Mouse (Mus musculus) midbrain, embryonic 13.5 days (tissue): ENCODE data around the gene Lingo2. TPM values are rescaled to one million over a fixed set of nuclear protein-coding genes. Genes with fewer than 3 reads are reported as not detected.

Source experiments
- ATAC-seq: fragments of 200-750 bp; cut with Nextera tagmentation; 2 replicates; pipeline ENCODE4 v1.8.0; 2017; ENCODE audit warnings: mild to moderate bottlenecking, moderate TSS enrichment, moderate library complexity
- H3K27ac ChIP-seq: fragments of 300-500 bp; sonication (generic); 2 replicates; pipeline ENCODE4 v1.5.1; 2015; ENCODE audit warnings: inconsistent platforms, mild to moderate bottlenecking, moderate library complexity
- H3K27me3 ChIP-seq: fragments of 300-500 bp; sonication (generic); 2 replicates; pipeline ENCODE4 v1.6.1; 2015; ENCODE audit warnings: mild to moderate bottlenecking, inconsistent platforms
- H3K36me3 ChIP-seq: fragments of 300-500 bp; sonication (generic); 2 replicates; pipeline ENCODE4 v1.6.1; 2015; ENCODE audit warnings: mild to moderate bottlenecking, inconsistent platforms
- H3K4me1 ChIP-seq: fragments of 300-500 bp; sonication (generic); replicated peaks from 2 replicates; pipeline ENCODE4 v1.6.1; 2015; ENCODE audit warnings: inconsistent platforms
- H3K4me2 ChIP-seq: fragments of 300-500 bp; sonication (generic); replicated peaks from 2 replicates; pipeline ENCODE4 v1.6.1; 2015; ENCODE audit warnings: moderate library complexity, mild to moderate bottlenecking, inconsistent platforms
- H3K4me3 ChIP-seq: fragments of 300-500 bp; sonication (generic); replicated peaks from 2 replicates; pipeline ENCODE4 v1.5.1; 2015; ENCODE audit warnings: mild to moderate bottlenecking, inconsistent platforms
- H3K9ac ChIP-seq: fragments of 300-500 bp; sonication (generic); replicated peaks from 2 replicates; pipeline ENCODE4 v1.6.1; 2015; ENCODE audit warnings: mild to moderate bottlenecking, inconsistent platforms
- H3K9me3 ChIP-seq: fragments of 300-500 bp; sonication (generic); 2 replicates; pipeline ENCODE4 v1.6.1; 2016; ENCODE audit warnings: mild to moderate bottlenecking, inconsistent platforms
- WGBS: fragments of 180-500 bp; shearing (Covaris S2); methylation state at CpG from one replicate; pipeline ENCODE4 v1.1.7; 2015; 5-methylcytosine and 5-hydroxymethylcytosine counted together
- polyA plus RNA-seq: library from polyadenylated mRNA; unstranded; fragments of >200 nt; fragmentation: Nextera tagmentation; extraction: Ambion mirVana; gene quantifications from 2 replicates; pipeline ENCODE4 v1.2.1, GENCODE M21; 2015

Lingo2 gene
- polyA plus RNA-seq, 1 experiment from 2014 or later, result 22.5 TPM

DNA sequence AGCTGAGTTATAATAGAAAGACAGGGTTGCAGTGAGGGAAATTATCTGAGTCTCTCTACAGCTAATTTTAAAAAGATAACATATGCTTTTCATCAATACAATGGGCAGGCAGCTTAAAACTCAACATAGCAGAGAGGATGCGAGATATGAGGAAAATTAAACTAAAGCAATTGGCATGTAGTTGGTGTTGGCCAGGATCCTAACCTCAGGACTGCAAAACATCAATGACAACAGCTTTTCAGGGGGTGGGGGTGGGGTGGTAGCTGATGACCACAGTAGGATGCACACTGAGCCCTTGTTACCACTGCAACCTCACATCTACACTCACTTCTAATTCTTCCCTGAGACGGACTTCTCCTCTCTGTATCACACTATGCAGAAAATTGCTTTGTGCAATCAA, 417.7 kb downstream of the Lingo2 start:
- Histone ChIP-seq H3K4me3 (no peak overlapping the region), H3K36me3 (no peaks in the 10 kb centered on the region), H3K9me3 (no peaks in the 10 kb centered on the region), H3K27me3 (no peaks in the 10 kb centered on the region), H3K27ac (no peak overlapping the region), H3K4me2 (no peak overlapping the region), H3K4me1 (no peaks in the 10 kb centered on the region), H3K9ac (no peak overlapping the region)
- no peak for ATAC-seq
- 85% methylated on average over 2 of the region's 2 CpGs for WGBS

DNA sequence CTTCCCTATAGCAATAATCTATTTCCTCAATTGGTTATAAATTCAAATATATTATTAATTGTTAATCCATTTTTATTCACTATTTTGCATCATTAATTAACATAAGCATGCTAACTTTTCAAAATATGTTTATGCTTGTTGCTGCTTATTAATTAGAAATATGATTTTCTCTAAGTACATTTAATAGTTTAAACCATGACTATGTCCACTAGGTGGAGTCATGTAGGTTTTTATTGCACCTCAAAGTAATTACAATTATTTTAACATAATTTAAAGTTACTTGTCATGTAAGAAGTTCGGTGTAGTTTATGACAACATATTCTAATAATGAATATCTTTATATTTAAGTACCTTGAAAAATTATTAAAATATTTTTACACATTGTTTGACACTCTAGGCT, 461.3 kb downstream of the Lingo2 start:
- Histone ChIP-seq H3K4me2 (no peak overlapping the region), H3K36me3 (no peaks in the 10 kb centered on the region), H3K9ac (no peak overlapping the region), H3K27ac (no peak overlapping the region), H3K4me1 (no peaks in the 10 kb centered on the region), H3K4me3 (no peak overlapping the region), H3K27me3 (no peaks in the 10 kb centered on the region), H3K9me3 (no peaks in the 10 kb centered on the region)
- no peak for ATAC-seq
- 78% methylated on average over 1 of the region's 1 CpGs for WGBS

DNA sequence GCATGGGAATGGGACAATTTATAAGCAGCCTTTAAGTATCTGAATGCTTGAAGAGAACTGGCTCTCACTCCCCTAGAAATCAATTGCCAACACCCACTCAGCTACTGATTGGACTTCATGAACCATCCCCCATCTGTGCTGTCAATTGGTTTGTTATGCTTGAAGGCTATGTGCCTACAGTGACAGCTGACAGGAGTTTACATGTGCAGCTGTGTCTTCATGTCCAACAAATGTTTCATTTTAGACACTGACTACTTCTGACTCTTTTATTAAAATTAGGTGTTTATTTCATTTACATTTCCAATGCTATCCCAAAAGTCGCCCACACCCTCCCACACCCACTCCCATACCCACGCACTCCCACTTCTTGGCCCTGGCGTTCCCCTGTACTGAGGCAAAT, 516.3 kb downstream of the Lingo2 start:
- ATAC-seq, result no peak
- H3K9ac ChIP-seq, result no peak overlapping the region
- no peaks in the 10 kb centered on the region for H3K4me1 ChIP-seq
- H3K9me3 ChIP-seq, result no peaks in the 10 kb centered on the region
- H3K27ac ChIP-seq, result no peak overlapping the region
- no peak overlapping the region for H3K4me3 ChIP-seq
- no peaks in the 10 kb centered on the region for H3K36me3 ChIP-seq
- H3K27me3 ChIP-seq, result no peaks in the 10 kb centered on the region
- no peak overlapping the region for H3K4me2 ChIP-seq
- WGBS, result 96% methylated on average over 3 of the region's 3 CpGs

DNA sequence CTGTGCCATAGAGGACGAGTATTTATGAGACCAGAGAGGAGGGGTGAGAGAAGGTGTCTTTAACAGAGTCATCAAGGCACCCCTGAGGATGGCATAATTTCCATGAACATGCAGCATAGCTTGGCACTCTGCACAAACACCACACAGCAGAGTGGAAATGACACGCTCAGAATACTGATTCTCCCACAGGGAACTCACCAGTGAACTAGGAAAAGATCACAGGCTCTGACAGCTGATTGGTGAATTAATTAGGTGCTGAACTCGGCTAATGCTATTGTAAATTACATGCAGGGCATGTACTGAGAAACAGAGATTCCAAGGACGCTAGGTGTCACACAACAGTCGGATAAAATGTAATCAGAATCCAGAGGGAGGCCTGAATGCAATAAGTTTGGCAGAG, 525.4 kb downstream of the Lingo2 start:
- no peak overlapping the region for H3K9ac ChIP-seq
- peaks cover 5% of the 10 kb centered on the region; the same call in 1 of the 2 replicates for H3K4me1 ChIP-seq
- H3K27ac ChIP-seq, result no peak overlapping the region
- H3K9me3 ChIP-seq, result no peaks in the 10 kb centered on the region
- H3K27me3 ChIP-seq, result no peaks in the 10 kb centered on the region
- ATAC-seq, result peak; percentile 97
- no peak overlapping the region for H3K4me3 ChIP-seq
- no peaks in the 10 kb centered on the region for H3K36me3 ChIP-seq
- no peak overlapping the region for H3K4me2 ChIP-seq
- WGBS, result 17% methylated on average over 5 of the region's 5 CpGs

DNA sequence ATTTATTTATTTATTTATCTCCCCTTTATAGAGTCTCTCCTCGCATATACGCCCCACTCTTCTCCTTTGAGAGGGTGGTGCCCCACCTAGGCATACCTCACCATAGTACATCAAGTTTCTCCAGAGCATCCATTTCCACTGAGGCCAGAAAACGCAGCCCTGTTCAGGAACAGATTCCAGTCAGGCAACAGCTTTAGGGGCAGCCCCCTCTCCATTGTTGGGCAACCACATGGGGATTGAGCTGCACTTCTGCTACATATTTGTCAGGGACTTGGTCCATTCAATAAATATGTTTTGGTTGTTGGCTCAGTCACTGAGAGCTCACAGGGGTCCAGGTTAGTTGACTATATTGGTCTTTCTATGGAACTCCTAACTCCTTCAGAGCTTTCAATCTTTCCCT, 544.2 kb downstream of the Lingo2 start:
- no peaks in the 10 kb centered on the region for H3K4me1 ChIP-seq
- no peak overlapping the region for H3K4me3 ChIP-seq
- no peaks in the 10 kb centered on the region for H3K9me3 ChIP-seq
- H3K27me3 ChIP-seq, result no peaks in the 10 kb centered on the region
- no peaks in the 10 kb centered on the region for H3K36me3 ChIP-seq
- ATAC-seq, result no peak
- H3K4me2 ChIP-seq, result no peak overlapping the region
- H3K9ac ChIP-seq, result no peak overlapping the region
- whole genome bisulfite sequencing, result 97% methylated on average over 3 of the region's 3 CpGs
- no peak overlapping the region for H3K27ac ChIP-seq

DNA sequence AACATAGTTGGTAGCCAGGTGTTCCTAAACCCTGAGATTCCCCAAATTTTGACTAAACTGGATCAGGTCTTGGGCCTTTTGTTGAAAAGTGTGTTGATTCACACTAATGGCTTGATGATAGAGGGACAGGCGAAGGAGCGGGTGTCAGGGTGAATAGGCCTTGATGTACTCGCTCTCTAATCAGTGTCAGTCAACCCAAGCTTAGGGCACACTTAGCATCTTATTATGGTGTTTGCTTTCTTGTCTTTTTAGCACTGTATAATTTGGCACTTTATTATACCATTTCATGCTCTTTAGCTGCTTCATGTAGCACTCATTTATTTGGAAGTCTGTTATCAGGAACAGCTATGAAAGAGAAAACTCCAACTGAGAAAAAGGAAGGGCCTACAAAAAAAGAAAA, 582.6 kb downstream of the Lingo2 start:
- no peaks in the 10 kb centered on the region for H3K9me3 ChIP-seq
- no peak overlapping the region for H3K27ac ChIP-seq
- ATAC-seq, result no peak
- no peak overlapping the region for H3K9ac ChIP-seq
- H3K4me1 ChIP-seq, result no peaks in the 10 kb centered on the region
- H3K27me3 ChIP-seq, result no peaks in the 10 kb centered on the region
- no peak overlapping the region for H3K4me3 ChIP-seq
- no peaks in the 10 kb centered on the region for H3K36me3 ChIP-seq
- no peak overlapping the region for H3K4me2 ChIP-seq
- 78% methylated on average over 3 of the region's 3 CpGs for WGBS

DNA sequence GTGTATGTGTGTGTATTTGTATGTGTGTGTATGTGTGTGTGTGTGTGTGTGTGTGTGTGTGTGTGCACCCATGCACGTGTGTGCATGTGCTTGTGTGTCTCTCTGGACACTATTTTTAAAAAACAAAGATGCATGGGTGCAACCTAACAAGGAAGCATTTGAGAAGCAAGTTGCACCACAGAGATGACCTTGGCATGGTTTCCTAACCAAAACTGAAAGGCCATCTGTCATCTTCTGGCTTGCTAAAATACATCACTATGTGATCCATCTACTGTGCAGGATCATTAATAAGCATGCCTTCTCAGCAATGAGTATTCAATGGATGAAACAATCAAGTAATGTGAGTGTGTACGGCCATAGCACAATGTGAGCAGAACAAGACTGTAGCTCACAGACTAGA, 597.1 kb downstream of the Lingo2 start:
- WGBS, result 77% methylated on average over 2 of the region's 2 CpGs
- H3K4me1 ChIP-seq, result no peaks in the 10 kb centered on the region
- no peak overlapping the region for H3K4me3 ChIP-seq
- H3K9ac ChIP-seq, result no peak overlapping the region
- H3K27ac ChIP-seq, result no peak overlapping the region
- ATAC-seq, result no peak
- no peaks in the 10 kb centered on the region for H3K27me3 ChIP-seq
- H3K4me2 ChIP-seq, result no peak overlapping the region
- no peaks in the 10 kb centered on the region for H3K36me3 ChIP-seq
- H3K9me3 ChIP-seq, result no peaks in the 10 kb centered on the region

DNA sequence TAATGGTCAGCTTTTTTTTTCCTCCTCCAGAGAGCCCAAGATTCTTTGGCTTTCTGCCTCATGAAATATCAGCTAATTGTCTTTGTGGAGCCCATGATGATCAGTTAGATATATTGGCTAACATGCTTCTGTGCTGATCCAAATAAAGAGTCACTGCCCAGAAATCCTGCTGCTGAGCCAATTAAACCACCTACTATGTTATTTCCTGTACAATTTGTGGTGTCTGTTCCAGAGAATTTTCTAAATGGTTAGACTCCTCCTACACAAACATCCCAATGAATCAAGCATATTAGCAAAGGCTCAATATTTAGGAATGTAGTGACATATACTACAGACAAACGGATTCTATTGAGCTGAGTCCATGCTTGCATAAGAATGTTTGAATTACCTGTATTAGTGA, 619.8 kb downstream of the Lingo2 start:
- 81% methylated on average over 1 of the region's 1 CpGs for WGBS
- H3K9me3 ChIP-seq, result no peaks in the 10 kb centered on the region
- H3K27ac ChIP-seq, result no peak overlapping the region

DNA sequence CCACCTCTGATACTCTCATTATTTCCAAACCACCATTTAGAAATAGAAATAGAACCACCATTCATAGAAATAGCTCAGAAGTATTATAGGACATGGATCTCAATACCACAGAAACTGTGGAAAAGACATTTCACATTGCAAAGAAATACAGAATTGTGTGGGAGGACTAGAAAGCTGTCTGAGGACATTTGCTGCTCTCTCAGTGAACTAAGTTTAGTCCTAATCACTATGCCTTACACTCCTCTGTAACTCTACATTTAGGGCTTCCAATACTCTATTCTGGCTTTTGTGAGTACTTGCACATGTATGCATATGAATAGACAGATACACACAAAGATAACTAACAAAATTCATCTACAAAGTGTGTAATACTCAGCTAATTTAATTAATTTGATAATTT, 625.9 kb downstream of the Lingo2 start:
- no peak overlapping the region for H3K4me2 ChIP-seq
- no peak overlapping the region for H3K4me3 ChIP-seq
- no peak overlapping the region for H3K27ac ChIP-seq
- H3K9me3 ChIP-seq, result no peaks in the 10 kb centered on the region
- H3K4me1 ChIP-seq, result no peaks in the 10 kb centered on the region
- no peaks in the 10 kb centered on the region for H3K36me3 ChIP-seq
- H3K27me3 ChIP-seq, result no peaks in the 10 kb centered on the region
- no peak overlapping the region for H3K9ac ChIP-seq
- ATAC-seq, result no peak

More for the DNA sequence above, 619.8 kb downstream of the Lingo2 start:
- Histone ChIP-seq H3K36me3 (no peaks in the 10 kb centered on the region), H3K4me2 (no peak overlapping the region), H3K4me1 (no peaks in the 10 kb centered on the region), H3K4me3 (no peak overlapping the region), H3K9ac (no peak overlapping the region), H3K27me3 (no peaks in the 10 kb centered on the region)
- no peak for ATAC-seq

DNA sequence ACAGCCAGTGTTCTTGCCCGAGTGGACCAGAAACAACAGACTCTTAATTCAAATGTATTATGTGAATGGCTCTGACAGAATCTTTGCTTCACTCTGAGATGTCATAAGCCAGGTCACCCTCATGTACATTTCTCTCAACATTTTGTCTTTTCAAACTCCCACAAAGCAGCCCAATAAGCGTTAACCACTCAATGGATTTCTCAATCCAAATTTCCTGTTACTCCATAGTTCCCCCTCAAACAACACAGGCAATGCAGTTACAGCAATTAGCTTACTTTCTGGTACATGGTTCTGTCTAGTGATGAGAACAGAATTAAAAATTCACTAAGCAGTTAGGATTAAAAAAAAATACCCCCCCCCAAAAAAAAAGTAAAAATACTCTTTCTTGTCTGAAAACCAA, 638.5 kb downstream of the Lingo2 start:
- H3K9me3 ChIP-seq, result no peaks in the 10 kb centered on the region
- H3K36me3 ChIP-seq, result no peaks in the 10 kb centered on the region
- no peak overlapping the region for H3K9ac ChIP-seq
- ATAC-seq, result no peak
- no peak overlapping the region for H3K4me3 ChIP-seq
- WGBS, result 85% methylated on average over 2 of the region's 2 CpGs
- H3K27ac ChIP-seq, result no peak overlapping the region
- H3K4me2 ChIP-seq, result no peak overlapping the region
- no peaks in the 10 kb centered on the region for H3K4me1 ChIP-seq
- H3K27me3 ChIP-seq, result no peaks in the 10 kb centered on the region

DNA sequence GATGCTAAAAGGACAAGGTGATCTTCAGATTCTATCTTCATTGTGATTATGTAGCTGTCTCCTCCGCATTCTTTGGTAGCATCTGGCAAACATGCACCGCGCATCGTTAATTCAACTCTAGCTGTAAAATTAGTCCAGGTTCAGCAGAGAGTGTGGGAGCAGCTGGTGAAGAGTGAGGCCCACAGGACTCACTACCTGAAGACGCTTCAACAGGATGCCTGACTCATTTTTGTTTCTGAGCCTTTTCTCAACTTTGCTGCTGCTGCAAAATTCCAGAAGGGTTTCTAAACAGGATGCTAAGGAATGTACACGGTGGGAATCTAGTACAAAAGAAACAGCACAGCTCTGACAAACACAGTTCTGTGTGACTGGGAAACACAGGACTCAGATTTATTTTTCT, 640.1 kb downstream of the Lingo2 start:
- no peaks in the 10 kb centered on the region for H3K9me3 ChIP-seq
- no peaks in the 10 kb centered on the region for H3K36me3 ChIP-seq
- ATAC-seq, result no peak
- H3K4me1 ChIP-seq, result no peaks in the 10 kb centered on the region
- no peaks in the 10 kb centered on the region for H3K27me3 ChIP-seq
- H3K27ac ChIP-seq, result no peak overlapping the region
- H3K4me3 ChIP-seq, result no peak overlapping the region
- H3K4me2 ChIP-seq, result no peak overlapping the region
- H3K9ac ChIP-seq, result no peak overlapping the region
- 84% methylated on average over 6 of the region's 6 CpGs for WGBS

DNA sequence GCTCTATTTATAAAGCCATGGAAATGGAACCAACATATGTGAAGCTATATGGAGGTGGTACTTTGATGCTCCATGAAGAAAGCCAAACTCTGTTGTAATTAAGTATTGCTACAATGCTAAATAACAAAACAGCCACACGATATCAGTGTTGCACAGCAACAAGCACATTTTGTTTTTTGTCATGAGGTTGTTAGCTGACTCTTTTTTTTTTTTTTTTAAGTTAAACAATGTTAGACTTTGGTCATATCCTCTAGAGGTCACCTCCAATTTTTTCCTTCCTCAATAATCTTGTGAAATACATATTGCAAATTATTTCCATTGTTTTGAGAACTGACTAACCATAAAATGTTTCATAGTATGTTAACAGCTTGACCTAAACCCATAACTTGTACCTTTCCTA, 646.3 kb downstream of the Lingo2 start:
- no peak overlapping the region for H3K27ac ChIP-seq
- no peak overlapping the region for H3K4me2 ChIP-seq
- WGBS, result 89% methylated on average over 1 of the region's 1 CpGs
- H3K4me1 ChIP-seq, result no peaks in the 10 kb centered on the region
- no peaks in the 10 kb centered on the region for H3K27me3 ChIP-seq
- H3K4me3 ChIP-seq, result no peak overlapping the region
- H3K9ac ChIP-seq, result no peak overlapping the region
- no peaks in the 10 kb centered on the region for H3K9me3 ChIP-seq
- no peak for ATAC-seq
- H3K36me3 ChIP-seq, result no peaks in the 10 kb centered on the region

DNA sequence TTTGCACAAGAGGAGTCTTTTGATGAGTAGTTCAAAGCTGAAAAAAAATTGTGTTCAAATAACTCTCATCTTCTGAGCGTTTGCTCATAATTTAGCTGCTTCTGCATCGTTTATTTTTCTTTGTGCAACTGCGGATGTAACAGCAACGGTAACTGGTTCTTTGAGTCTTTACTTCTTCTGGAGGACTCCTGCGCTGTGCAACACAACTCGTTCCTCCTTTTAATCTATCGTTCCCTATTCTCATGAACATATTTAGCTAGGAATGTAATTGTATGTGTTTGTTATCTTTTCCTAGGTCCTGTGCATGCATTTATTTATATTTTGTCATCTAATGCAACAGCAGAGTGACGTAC, 661.9 kb downstream of the Lingo2 start:
- Histone ChIP-seq H3K9me3 (no peaks in the 10 kb centered on the region), H3K27me3 (no peaks in the 10 kb centered on the region), H3K9ac (no peak overlapping the region), H3K4me3 (peak overlapping the region; percentile 12), H3K27ac (no peak overlapping the region), H3K4me2 (peak overlapping the region; percentile 35), H3K36me3 (no peaks in the 10 kb centered on the region), H3K4me1 (peaks cover 13% of the 10 kb centered on the region)
- WGBS, result 66% methylated on average over 8 of the region's 8 CpGs
- peak; percentile 21 for ATAC-seq
